Mouse (Mus musculus) heart, embryonic 13.5 days (tissue): Measurements from ENCODE around the gene Catsperg1. TPM values are rescaled to one million over a fixed set of nuclear protein-coding genes. Genes with fewer than 3 reads are reported as not detected.
"Not testable (repeated sequence)": the region's sequence is repeated elsewhere in the genome, so short reads cannot be mapped to it uniquely, and the experiment has no call there.

ENCODE experiments used
- ATAC-seq: fragments of 200-750 bp; cut with Nextera tagmentation; 2 replicates; pipeline ENCODE4 v1.8.0; 2017; ENCODE audit warnings: moderate TSS enrichment; ENCODE audit not compliant: insufficient number of reproducible peaks, low FRiP score, low TSS enrichment; ENCODE audit errors: extremely low read depth
- H3K27ac ChIP-seq: fragments of 300-500 bp; sonication (generic); replicated peaks from 2 replicates; pipeline ENCODE4 v1.5.1; 2015; ENCODE audit warnings: moderate library complexity, mild to moderate bottlenecking, inconsistent platforms
- H3K27me3 ChIP-seq: fragments of 300-500 bp; sonication (generic); replicated peaks from 2 replicates; pipeline ENCODE4 v1.6.1; 2015; ENCODE audit warnings: mild to moderate bottlenecking, inconsistent platforms
- H3K36me3 ChIP-seq: fragments of 300-500 bp; sonication (generic); 2 replicates; pipeline ENCODE4 v1.6.1; 2015; ENCODE audit warnings: mild to moderate bottlenecking, inconsistent platforms
- H3K4me1 ChIP-seq: fragments of 300-500 bp; sonication (generic); 2 replicates; pipeline ENCODE4 v1.6.1; 2015; ENCODE audit warnings: inconsistent platforms
- H3K4me2 ChIP-seq: fragments of 300-500 bp; sonication (generic); 2 replicates; pipeline ENCODE4 v1.6.1; 2015; ENCODE audit warnings: inconsistent platforms, mild to moderate bottlenecking, moderate library complexity
- H3K4me3 ChIP-seq: fragments of 300-500 bp; sonication (generic); 2 replicates; pipeline ENCODE4 v1.5.1; 2015; ENCODE audit warnings: moderate library complexity, mild to moderate bottlenecking, inconsistent platforms
- H3K9ac ChIP-seq: fragments of 300-500 bp; sonication (generic); 2 replicates; pipeline ENCODE4 v1.6.1; 2015; ENCODE audit warnings: inconsistent platforms, mild to moderate bottlenecking, moderate library complexity
- H3K9me3 ChIP-seq: fragments of 300-500 bp; sonication (generic); 2 replicates; pipeline ENCODE4 v1.6.1; 2016; ENCODE audit warnings: inconsistent platforms
- WGBS: fragments of 180-500 bp; shearing (Covaris S2); methylation state at CpG from one replicate; pipeline ENCODE4 v1.1.7; 2015; ENCODE audit warnings: mixed read lengths; 5-methylcytosine and 5-hydroxymethylcytosine counted together
- polyA plus RNA-seq: library from polyadenylated mRNA; unstranded; fragments of >200 nt; fragmentation: Nextera tagmentation; extraction: Ambion mirVana; gene quantifications from 2 replicates; pipeline ENCODE4 v1.2.1, GENCODE M21; 2015

Gene Catsperg1
- polyA plus RNA-seq, 1 experiment from 2014 or later: 0.41 TPM

DNA sequence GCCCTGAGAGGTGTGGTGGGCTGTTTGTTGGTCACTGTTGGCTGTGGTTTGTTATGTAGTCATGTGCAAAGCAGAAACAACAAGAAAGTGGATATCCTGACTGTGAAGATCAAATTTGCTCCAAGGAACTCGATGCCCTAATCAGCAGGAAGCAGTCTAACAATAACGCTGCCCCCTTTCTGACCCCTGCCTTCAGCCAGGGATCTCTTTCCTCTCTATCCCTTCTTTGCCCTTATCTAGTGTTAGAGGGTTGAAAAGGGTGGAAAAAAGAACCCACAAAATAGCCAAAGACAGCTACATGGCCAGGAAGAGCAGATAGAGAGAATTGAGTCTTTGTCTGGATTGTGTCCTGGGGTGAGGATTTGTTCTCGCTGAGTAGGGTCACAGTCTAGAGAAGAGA lies 16.7 kb upstream of the Catsperg1 start:
- Histone ChIP-seq H3K4me3 (peak overlapping the region; percentile 65), H3K27me3 (peaks cover 28% of the 10 kb centered on the region), H3K9ac (no peak overlapping the region), H3K27ac (peak overlapping the region; percentile 75), H3K4me2 (peak overlapping the region; percentile 95), H3K9me3 (no peaks in the 10 kb centered on the region), H3K36me3 (peaks cover 12% of the 10 kb centered on the region), H3K4me1 (peaks cover 38% of the 10 kb centered on the region)
- no peak for ATAC-seq
- 18% methylated on average over 3 of the region's 3 CpGs for WGBS

- peaks cover 33% of the 10 kb centered on the region for H3K36me3 ChIP-seq
- WGBS: 65% methylated on average over 4 of the region's 4 CpGs
- H3K27me3 ChIP-seq: peaks cover 32% of the 10 kb centered on the region
- no peak overlapping the region for H3K4me3 ChIP-seq
- H3K4me2 ChIP-seq: no peak overlapping the region
- no peak for ATAC-seq
- H3K4me1 ChIP-seq: peaks cover 29% of the 10 kb centered on the region
- H3K9ac ChIP-seq: no peak overlapping the region
- H3K27ac ChIP-seq: no peak overlapping the region
- H3K9me3 ChIP-seq: no peaks in the 10 kb centered on the region
Measured at GRCm38 (mm10) chr7:29228202-29228601, 14.4 kb upstream of the Catsperg1 start.

GRCm38 (mm10) chr7:29225520-29225919 lies 11.7 kb upstream of the Catsperg1 start:
- Histone ChIP-seq H3K9ac (no peak overlapping the region), H3K27me3 (peaks cover 8% of the 10 kb centered on the region), H3K4me3 (no peak overlapping the region), H3K27ac (no peak overlapping the region), H3K4me2 (no peak overlapping the region), H3K9me3 (peaks cover 5% of the 10 kb centered on the region; the same call in 1 of the 2 replicates), H3K4me1 (peaks cover 16% of the 10 kb centered on the region), H3K36me3 (peaks cover 53% of the 10 kb centered on the region)
- 70% methylated on average over 13 of the region's 13 CpGs for WGBS
- ATAC-seq: no peak

DNA sequence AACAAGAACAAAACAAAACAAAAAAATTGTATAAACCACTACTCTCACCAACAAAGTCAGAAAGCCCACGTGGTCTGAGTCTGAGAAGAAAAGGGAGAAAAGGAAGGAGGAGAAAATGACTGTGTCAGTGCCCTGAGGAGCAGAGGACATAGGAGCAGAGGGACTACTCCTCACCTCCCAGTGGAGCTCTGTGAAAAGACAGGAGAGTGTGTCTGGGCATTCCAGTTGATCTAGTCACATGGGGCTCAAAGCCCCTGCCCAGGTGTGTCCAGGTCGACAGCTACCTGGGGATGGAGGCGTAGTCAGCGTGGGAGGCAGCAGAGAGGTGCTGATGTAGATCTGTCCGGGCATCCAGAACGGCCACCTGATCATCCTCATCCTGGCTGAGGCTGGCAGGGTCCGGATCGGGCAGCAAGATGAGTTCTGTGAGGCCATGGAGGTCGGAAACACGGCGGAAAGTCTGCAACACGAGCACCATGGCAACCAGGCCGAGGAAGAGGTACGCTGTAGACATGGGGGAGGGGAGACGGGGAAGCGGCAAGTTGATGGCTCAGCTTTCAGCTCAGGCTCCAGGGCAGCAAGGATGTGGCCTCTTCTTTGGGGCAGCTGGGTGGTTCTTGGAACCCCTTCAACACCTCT lies 11.0 kb upstream of the Catsperg1 start:
- no peak overlapping the region for H3K27ac ChIP-seq
- H3K9ac ChIP-seq: no peak overlapping the region
- no peak overlapping the region for H3K4me2 ChIP-seq
- peaks cover 12% of the 10 kb centered on the region for H3K9me3 ChIP-seq
- no peak for ATAC-seq
- 23% methylated on average over 16 of the region's 16 CpGs for WGBS
- peaks cover 12% of the 10 kb centered on the region for H3K4me1 ChIP-seq
- peaks cover 5% of the 10 kb centered on the region for H3K27me3 ChIP-seq
- peaks cover 55% of the 10 kb centered on the region for H3K36me3 ChIP-seq
- H3K4me3 ChIP-seq: no peak overlapping the region

- WGBS: 44% methylated on average over 15 of the region's 15 CpGs
- H3K9me3 ChIP-seq: peaks cover 19% of the 10 kb centered on the region
- no peak overlapping the region for H3K27ac ChIP-seq
- no peak for ATAC-seq
- peaks cover 26% of the 10 kb centered on the region for H3K36me3 ChIP-seq
- H3K27me3 ChIP-seq: peaks cover 16% of the 10 kb centered on the region
- no peak overlapping the region for H3K4me3 ChIP-seq
- no peak overlapping the region for H3K4me2 ChIP-seq
- H3K4me1 ChIP-seq: peaks cover 8% of the 10 kb centered on the region; the same call in 1 of the 2 replicates
- no peak overlapping the region for H3K9ac ChIP-seq
Measured at GRCm38 (mm10) chr7:29214846-29215245, 1.0 kb upstream of the Catsperg1 start.

DNA sequence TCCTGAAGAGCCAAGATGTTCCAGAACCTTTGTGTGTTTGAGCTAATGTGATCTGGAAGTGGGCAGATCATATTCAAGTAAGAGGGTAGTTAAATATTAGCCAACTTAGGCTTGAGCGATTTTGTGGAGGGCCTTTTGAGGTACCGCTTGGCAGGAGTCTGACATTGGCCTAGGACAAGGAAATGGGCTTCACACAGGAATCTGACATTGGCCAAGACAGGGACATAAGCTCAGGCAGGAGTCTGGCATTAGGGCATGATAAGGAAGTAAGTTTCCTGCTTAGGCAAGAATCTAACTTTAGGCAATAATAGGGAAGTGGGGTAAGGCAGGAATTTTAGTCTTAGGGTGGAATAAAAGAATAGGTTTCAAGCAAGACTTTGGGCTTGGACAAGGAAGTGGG lies 401 bp upstream of the Catsperg1 start:
- Histone ChIP-seq H3K9ac (no peak overlapping the region), H3K9me3 (peaks cover 14% of the 10 kb centered on the region), H3K27ac (no peak overlapping the region), H3K27me3 (peaks cover 16% of the 10 kb centered on the region), H3K4me2 (no peak overlapping the region), H3K4me1 (peaks cover 8% of the 10 kb centered on the region; the same call in 1 of the 2 replicates), H3K4me3 (no peak overlapping the region), H3K36me3 (peaks cover 20% of the 10 kb centered on the region)
- WGBS: 62% methylated on average over 2 of the region's 2 CpGs
- ATAC-seq: no peak

GRCm38 (mm10) chr7:29212775-29213560 lies 867 bp downstream of the Catsperg1 start:
- Histone ChIP-seq H3K9me3 (peaks cover 13% of the 10 kb centered on the region; the same call in 1 of the 2 replicates), H3K36me3 (peaks cover 11% of the 10 kb centered on the region; the same call in 1 of the 2 replicates), H3K4me3 (peak overlapping the region; percentile 58), H3K27me3 (peaks cover 16% of the 10 kb centered on the region), H3K4me2 (peak overlapping the region; percentile 69)
- not testable (repeated sequence) for H3K9ac ChIP-seq, ATAC-seq, H3K27ac ChIP-seq, H3K4me1 ChIP-seq
- WGBS: 14% methylated on average over 40 of the region's 40 CpGs

DNA sequence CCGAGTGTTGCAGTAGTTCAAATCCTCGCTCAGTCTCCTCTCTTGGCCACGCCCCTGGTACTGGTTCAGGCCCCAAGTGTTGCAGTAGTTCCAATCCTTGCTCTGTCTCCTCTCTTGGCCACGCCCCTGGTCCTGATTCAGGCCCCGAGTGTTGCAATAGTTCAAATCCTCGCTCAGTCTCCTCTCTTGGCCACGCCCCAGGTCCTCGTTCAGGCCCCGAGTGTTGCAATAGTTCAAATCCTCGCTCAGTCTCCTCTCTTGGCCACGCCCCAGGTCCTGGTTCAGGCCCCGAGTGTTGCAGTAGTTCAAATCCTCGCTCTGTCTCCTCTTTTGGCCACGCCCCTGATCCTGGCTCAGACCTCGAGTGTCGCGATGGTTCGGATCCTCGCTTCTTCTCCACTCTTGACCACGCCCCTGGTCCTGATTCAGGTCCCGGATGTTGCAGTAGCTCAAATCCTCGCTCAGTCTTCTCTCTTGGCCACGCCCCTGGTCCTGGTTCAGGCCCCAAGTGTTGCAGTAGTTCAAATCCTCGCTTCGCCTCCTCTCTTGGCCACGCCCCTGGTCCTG lies 1.6 kb downstream of the Catsperg1 start:
- peaks cover 6% of the 10 kb centered on the region; the same call in 1 of the 2 replicates for H3K36me3 ChIP-seq
- H3K27ac ChIP-seq: no peak overlapping the region
- H3K4me2 ChIP-seq: peak overlapping the region; percentile 69
- H3K4me3 ChIP-seq: peak overlapping the region; percentile 58
- ATAC-seq: no peak
- peaks cover 13% of the 10 kb centered on the region; the same call in 1 of the 2 replicates for H3K9me3 ChIP-seq
- H3K4me1 ChIP-seq: peaks cover 8% of the 10 kb centered on the region; the same call in 1 of the 2 replicates
- no peak overlapping the region for H3K9ac ChIP-seq
- H3K27me3 ChIP-seq: peaks cover 16% of the 10 kb centered on the region
- WGBS: 10% methylated on average over 26 of the region's 26 CpGs

DNA sequence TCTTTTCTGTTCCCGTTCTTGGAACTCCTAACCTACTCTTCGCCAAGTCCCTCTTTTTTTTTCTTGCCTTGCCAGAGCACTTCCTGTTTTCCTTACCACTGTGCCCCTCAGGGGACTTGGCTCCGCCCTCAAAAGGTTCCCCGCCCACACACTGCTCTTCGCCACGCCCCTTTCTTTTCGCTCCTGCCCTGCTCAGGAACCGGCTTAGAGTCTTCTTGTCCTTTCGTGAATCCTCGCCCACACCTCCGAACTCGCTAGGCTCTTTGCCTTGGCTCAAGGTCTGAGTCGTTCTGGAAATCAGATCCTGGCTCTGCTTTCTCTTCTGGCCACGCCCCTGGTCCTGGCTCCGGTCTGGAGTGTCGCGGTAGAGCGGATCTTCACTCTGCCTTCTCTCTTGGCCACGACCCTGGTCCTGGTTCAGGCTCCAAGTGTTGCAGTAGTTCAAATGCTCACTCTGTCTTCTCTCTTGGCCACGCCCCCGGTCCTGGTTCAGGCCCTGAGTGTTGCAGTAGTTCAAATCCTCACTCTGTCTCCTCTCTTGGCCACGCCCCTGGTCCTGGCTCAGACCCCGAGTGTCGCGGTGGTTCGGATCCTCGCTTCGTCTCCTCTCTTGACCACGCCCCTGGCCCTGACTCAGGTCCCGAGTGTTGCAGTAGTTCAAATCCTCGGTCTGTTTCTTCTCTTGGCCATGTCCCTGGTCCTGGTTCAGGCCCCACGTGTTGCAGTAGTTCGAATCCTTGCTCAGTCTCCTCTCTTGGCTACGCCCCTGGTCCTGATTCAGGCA lies 2.2 kb downstream of the Catsperg1 start:
- Histone ChIP-seq H3K36me3 (peaks cover under 1% of the 10 kb centered on the region; the same call in 1 of the 2 replicates), H3K4me3 (peak overlapping the region; percentile 58), H3K9ac (peak overlapping the region; percentile 71), H3K27me3 (peaks cover 16% of the 10 kb centered on the region), H3K4me2 (peak overlapping the region; percentile 69), H3K27ac (peak overlapping the region; percentile 71), H3K9me3 (peaks cover 9% of the 10 kb centered on the region; the same call in 1 of the 2 replicates), H3K4me1 (peaks cover 8% of the 10 kb centered on the region; the same call in 1 of the 2 replicates)
- peak; percentile 32 for ATAC-seq
- WGBS: 3% methylated on average over 34 of the region's 34 CpGs

GRCm38 (mm10) chr7:29211013-29211412 lies 2.8 kb downstream of the Catsperg1 start:
- peak overlapping the region; percentile 69 for H3K4me2 ChIP-seq
- H3K36me3 ChIP-seq, H3K4me1 ChIP-seq, H3K9me3 ChIP-seq: not testable (repeated sequence)
- ATAC-seq: peak; percentile 51; the same call in 1 of the 2 replicates
- WGBS: 22% methylated on average over 14 of the region's 15 CpGs
- peaks cover 16% of the 10 kb centered on the region for H3K27me3 ChIP-seq
- H3K9ac ChIP-seq: peak overlapping the region; percentile 71
- peak overlapping the region; percentile 58 for H3K4me3 ChIP-seq
- peak overlapping the region; percentile 71 for H3K27ac ChIP-seq
